Mouse (Mus musculus) T-helper 1 cell (primary cell): ENCODE data around the gene Azgp1.
"Not testable (repeated sequence)": the region's sequence is repeated elsewhere in the genome, so short reads cannot be mapped to it uniquely, and the experiment has no call there.

Source experiments
- in situ Hi-C: fragments of 300-600 bp; cut with MboI, MseI; formaldehyde crosslinking; loops from one replicate; pipeline ENCODE4 v1.15.1; 2025; ENCODE audit warnings: high pct_unique_total_duplicates

The Azgp1 gene

DNA sequence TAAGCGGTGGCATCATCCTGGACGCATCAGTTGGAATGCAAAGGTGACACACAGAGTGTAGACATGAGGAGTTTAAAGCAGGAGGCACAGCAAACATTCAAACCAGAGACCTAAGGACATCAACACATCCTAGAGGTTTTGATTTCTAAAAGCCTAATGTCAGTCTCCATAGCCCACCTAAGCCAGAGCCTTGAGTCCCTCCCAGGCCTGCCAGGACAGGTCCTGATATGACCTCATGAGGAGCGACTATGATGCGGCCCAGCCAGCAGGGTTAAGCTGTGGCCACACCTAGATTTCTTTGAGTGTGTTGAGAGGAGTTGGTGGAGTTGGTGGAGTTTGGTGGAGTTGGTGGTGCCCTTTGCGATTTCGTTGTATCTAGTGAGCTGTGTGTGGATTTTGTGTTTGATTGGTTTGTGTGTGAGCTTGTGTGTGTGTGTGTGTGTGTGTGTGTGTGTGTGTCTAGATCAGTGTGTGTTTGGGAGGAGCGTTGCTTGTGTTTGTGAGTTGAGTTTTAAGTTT is 39.7 kb downstream of the Azgp1 start, which contains the start of the genes Smok3a and Smok3b:
TSS of gene Smok3a (plus strand) at position 301 of the 519 bp plus-strand sequence.
TSS of gene Smok3b (plus strand) at position 469 of the 519 bp plus-strand sequence.
- in situ Hi-C loops = not testable (repeated sequence)
